Mouse (Mus musculus) frontal cortex, postnatal 14 days (tissue): Measurements from ENCODE around the gene Srarp.

Experiments used
- DNase-seq, 2 experiments: peaks; one replicate each; pipeline ENCODE4 v3.0.0; 2022; ENCODE audit warnings: low spot score in 2 of 2

The Srarp gene

DNA sequence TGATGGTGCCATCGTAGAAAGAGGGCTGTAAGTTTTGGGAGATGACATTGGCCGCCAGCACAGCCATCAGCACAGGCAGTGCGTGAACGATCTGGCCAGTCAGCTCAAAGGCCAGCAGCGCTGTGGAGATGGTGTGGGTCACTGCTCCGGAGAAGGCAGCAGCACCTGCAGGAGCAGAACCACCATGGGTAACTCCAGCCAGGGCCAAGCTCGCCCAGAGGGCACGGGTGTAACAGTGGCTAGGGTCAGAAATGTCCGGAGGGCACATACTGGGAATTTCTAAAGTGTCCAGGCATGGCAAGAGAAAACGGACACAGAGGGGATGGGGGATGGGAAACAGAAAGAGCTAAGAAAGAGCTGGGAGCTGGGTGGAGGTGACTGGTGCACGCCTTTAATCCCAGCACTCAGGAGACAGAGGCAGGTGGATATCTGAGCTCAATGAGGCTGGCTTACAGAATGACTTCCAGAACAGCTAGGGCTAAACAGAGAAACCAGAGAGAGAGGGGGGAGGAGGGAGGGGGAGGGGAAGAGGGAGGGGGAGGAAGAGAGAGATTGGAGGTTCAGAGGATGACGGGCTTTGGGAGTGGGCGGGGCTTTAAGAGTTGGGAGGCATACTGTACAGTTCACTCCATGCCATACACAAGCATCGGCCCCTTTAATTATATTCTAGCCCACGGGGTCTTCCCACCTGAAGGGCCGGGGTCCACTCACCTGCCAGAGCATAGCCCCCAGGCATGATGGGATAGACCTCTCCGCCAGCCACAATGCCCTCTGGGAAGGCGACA is 46.3 kb downstream of the Srarp start:
- DNase-seq, result no peak

DNA sequence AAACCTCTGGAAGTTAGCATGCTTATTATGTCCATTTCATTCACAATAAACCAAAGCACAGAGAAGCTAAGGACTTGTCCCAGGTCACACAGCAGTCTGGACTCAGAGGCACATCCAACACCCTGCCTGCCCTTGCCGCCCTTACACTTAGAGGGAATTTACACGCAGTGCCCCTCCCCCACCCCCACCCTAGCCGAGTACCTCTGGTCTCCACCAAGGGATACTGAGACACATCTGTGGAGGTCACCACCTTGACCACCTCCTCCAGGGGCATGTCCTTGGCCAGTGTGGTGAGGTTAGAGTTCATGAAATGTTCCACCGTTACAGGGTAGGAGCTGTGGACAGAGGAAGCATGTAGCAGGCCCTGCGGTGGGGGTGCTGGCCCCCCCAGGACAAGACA is 48.0 kb downstream of the Srarp start:
- no peak for DNase-seq

DNA sequence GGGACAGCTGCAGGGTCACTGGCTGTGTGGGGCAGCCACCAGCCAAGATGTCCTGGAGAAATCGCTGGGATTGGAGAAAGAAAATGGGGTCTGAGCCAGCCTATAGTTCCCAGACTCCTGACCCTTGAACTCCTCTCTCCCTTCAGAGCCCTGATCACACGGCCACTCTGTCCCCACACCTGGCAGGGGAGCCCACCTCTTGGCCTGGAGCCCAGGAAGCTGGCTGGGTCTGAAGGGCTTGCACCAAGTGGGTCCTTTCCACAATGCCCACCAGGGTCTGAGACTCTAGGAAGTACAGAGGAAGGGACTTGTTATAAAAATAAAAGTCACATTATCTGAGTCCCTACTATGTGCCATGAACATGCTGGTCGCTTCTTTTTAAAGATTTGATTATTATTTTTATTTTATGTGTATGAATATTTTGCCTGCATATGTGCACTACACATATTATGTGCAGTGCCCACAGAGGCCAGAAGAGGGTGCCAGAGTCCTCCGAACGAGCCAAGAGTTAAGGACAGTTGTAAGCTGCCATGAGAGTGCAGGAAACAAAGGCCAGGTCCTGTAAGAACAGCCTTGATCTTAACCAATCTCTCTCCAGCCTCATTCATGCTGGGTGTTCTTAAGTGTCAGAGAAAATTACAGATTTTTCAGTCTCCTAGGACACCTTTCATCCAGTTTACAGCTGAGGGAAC is 48.7 kb downstream of the Srarp start:
- peak; percentile 46 to 75 for DNase-seq

- no peak for DNase-seq
These were observed 49.8 kb downstream of the Srarp start for GRCm38 (mm10) chr4:141386150-141386549.

- no peak for DNase-seq
These were observed 50.6 kb downstream of the Srarp start for GRCm38 (mm10) chr4:141385275-141385674.
